Mouse (Mus musculus) CH12.LX (cell line): ENCODE data around the gene Asap3. TPM values are rescaled to one million over a fixed set of nuclear protein-coding genes. Genes with fewer than 3 reads are reported as not detected.

Experiments used
- DNase-seq: peaks from one replicate; pipeline ENCODE4 v3.0.0-alpha.2; 2013; ENCODE audit errors: extremely low read depth
- H3K27ac ChIP-seq: 2 replicates; pipeline ENCODE4 v1.5.1; 2012; ENCODE audit warnings: low read depth, mild to moderate bottlenecking, control low read depth, moderate library complexity; ENCODE audit not compliant: insufficient read depth
- H3K27me3 ChIP-seq: replicated peaks from 2 replicates; pipeline ENCODE3; 2012; ENCODE audit warnings: inconsistent platforms
- H3K36me3 ChIP-seq, 2 experiments: replicated peaks in 1 of 2; 2 replicates each; pipeline versions ENCODE3 to v1.6.1; 2012; ENCODE audit warnings: inconsistent platforms in 1 of 2, low read length in 1 of 2, mild to moderate bottlenecking in 1 of 2, mixed read lengths in 1 of 2, moderate library complexity in 1 of 2; ENCODE audit not compliant: control insufficient read depth in 1 of 2, insufficient read depth in 1 of 2
- H3K4me1 ChIP-seq, 2 experiments: 2 replicates each; pipeline ENCODE4 v1.6.1; 2012; ENCODE audit warnings: inconsistent platforms in 1 of 2, moderate library complexity in 1 of 2; ENCODE audit not compliant: insufficient read depth in 2 of 2, control insufficient read depth in 1 of 2
- H3K4me2 ChIP-seq: 2 replicates; pipeline ENCODE4 v1.6.1; 2012; ENCODE audit warnings: low read depth, mild to moderate bottlenecking, control low read depth; ENCODE audit not compliant: poor library complexity, insufficient read depth, severe bottlenecking
- H3K4me3 ChIP-seq, 3 experiments: fragments of 150-350 bp in 1 of 3; sonication (generic) in 1 of 3; replicated peaks in 1 of 3; 2 replicates each; pipeline versions ENCODE3 to v1.5.1; 2011 to 2012; ENCODE audit warnings: low read depth in 2 of 3, low read length in 2 of 3, mild to moderate bottlenecking in 2 of 3, moderate library complexity in 2 of 3, control low read depth in 1 of 3, improper control_type of control experiment in 1 of 3, inconsistent platforms in 1 of 3, mixed read lengths in 1 of 3; ENCODE audit not compliant: poor library complexity in 1 of 3
- H3K79me2 ChIP-seq: replicated peaks from 2 replicates; pipeline ENCODE4 v1.6.1; 2012; ENCODE audit warnings: mild to moderate bottlenecking, moderate library complexity; ENCODE audit not compliant: control insufficient read depth, poor library complexity, insufficient read depth, severe bottlenecking; ENCODE audit errors: extremely low read depth
- H3K9ac ChIP-seq: 2 replicates; pipeline ENCODE4 v1.6.1; 2012; ENCODE audit warnings: low read depth, mild to moderate bottlenecking, control low read depth, moderate library complexity; ENCODE audit not compliant: insufficient read depth
- H3K9me3 ChIP-seq: replicated peaks from 2 replicates; pipeline ENCODE3; 2012; ENCODE audit warnings: low read length, inconsistent platforms, mixed read lengths
- BHLHE40 ChIP-seq: IDR thresholded peaks from 2 replicates; pipeline ENCODE4 v1.6.1; 2011; ENCODE audit warnings: mild to moderate bottlenecking, low read depth, low read length, improper control_type of control experiment
- CHD2 ChIP-seq: IDR thresholded peaks from 2 replicates; pipeline ENCODE4 v1.6.1; 2011; ENCODE audit warnings: low read length, improper control_type of control experiment
- CTCF ChIP-seq, 2 experiments: IDR thresholded peaks in 1 of 2; conservative IDR thresholded peaks in 1 of 2; 2 replicates each; pipeline ENCODE4 v1.5.1; 2011 to 2012; ENCODE audit warnings: low read depth in 2 of 2, low read length in 2 of 2, improper control_type of control experiment in 1 of 2, inconsistent platforms in 1 of 2, mild to moderate bottlenecking in 1 of 2, moderate library complexity in 1 of 2
- E2F4 ChIP-seq: IDR thresholded peaks from 2 replicates; pipeline ENCODE4 v1.6.1; 2011; ENCODE audit warnings: low read depth, low read length, improper control_type of control experiment; ENCODE audit not compliant: insufficient replicate concordance
- GABPA ChIP-seq: IDR thresholded peaks from 2 replicates; pipeline ENCODE4 v1.6.1; 2012; ENCODE audit warnings: low read depth, low read length, improper control_type of control experiment, inconsistent platforms; ENCODE audit not compliant: insufficient replicate concordance
- JUND ChIP-seq: conservative IDR thresholded peaks from 2 replicates; pipeline ENCODE4 v1.6.1; 2011; ENCODE audit warnings: low read depth, low read length, improper control_type of control experiment
- KAT2A ChIP-seq: IDR thresholded peaks from 2 replicates; pipeline ENCODE4 v1.6.1; 2012; ENCODE audit warnings: low read length, improper control_type of control experiment, inconsistent platforms; ENCODE audit not compliant: insufficient replicate concordance
- MAFK ChIP-seq: IDR thresholded peaks from 2 replicates; pipeline ENCODE4 v1.6.1; 2011; ENCODE audit warnings: low read length, improper control_type of control experiment; ENCODE audit not compliant: insufficient replicate concordance
- MAX ChIP-seq: IDR thresholded peaks from 2 replicates; pipeline ENCODE4 v1.6.1; 2011; ENCODE audit warnings: low read length, improper control_type of control experiment
- MAZ ChIP-seq: IDR thresholded peaks from 2 replicates; pipeline ENCODE4 v1.6.1; 2012; ENCODE audit warnings: low read depth, mild to moderate bottlenecking, inconsistent platforms, low read length, improper control_type of control experiment, moderate library complexity
- MEF2A ChIP-seq: IDR thresholded peaks from 2 replicates; pipeline ENCODE4 v1.6.1; 2014; ENCODE audit warnings: low read depth, mild to moderate bottlenecking, inconsistent platforms, low read length, improper control_type of control experiment, borderline replicate concordance
- MXI1 ChIP-seq: IDR thresholded peaks from 2 replicates; pipeline ENCODE4 v1.6.1; 2011; ENCODE audit warnings: mild to moderate bottlenecking, low read depth, low read length, improper control_type of control experiment
- NELFE ChIP-seq: IDR thresholded peaks from 2 replicates; pipeline ENCODE4 v1.6.1; 2011; ENCODE audit warnings: low read depth, low read length, improper control_type of control experiment
- NRF1 ChIP-seq: IDR thresholded peaks from 2 replicates; pipeline ENCODE4 v1.6.1; 2014; ENCODE audit warnings: low read depth, mild to moderate bottlenecking, inconsistent platforms, low read length, improper control_type of control experiment, moderate library complexity
- POLR2AphosphoS2 ChIP-seq: IDR thresholded peaks from 2 replicates; pipeline ENCODE4 v1.6.1; 2011; ENCODE audit warnings: low read depth, low read length, improper control_type of control experiment
- RAD21 ChIP-seq: IDR thresholded peaks from 2 replicates; pipeline ENCODE4 v1.6.1; 2011; ENCODE audit warnings: low read depth, mild to moderate bottlenecking, low read length, improper control_type of control experiment, moderate library complexity
- SMC3 ChIP-seq: IDR thresholded peaks from 2 replicates; pipeline ENCODE4 v1.6.1; 2011; ENCODE audit warnings: low read depth, low read length, improper control_type of control experiment
- UBTF ChIP-seq: IDR thresholded peaks from 2 replicates; pipeline ENCODE4 v1.6.1; 2012; ENCODE audit warnings: low read depth, mild to moderate bottlenecking, inconsistent platforms, low read length, improper control_type of control experiment, moderate library complexity
- USF2 ChIP-seq: conservative IDR thresholded peaks from 2 replicates; pipeline ENCODE4 v1.6.1; 2011; ENCODE audit warnings: low read depth, low read length, improper control_type of control experiment
- ZC3H11A ChIP-seq: IDR thresholded peaks from 2 replicates; pipeline ENCODE4 v1.6.1; 2012; ENCODE audit warnings: low read depth, mild to moderate bottlenecking, inconsistent platforms, low read length, improper control_type of control experiment
- ZMIZ1 ChIP-seq: IDR thresholded peaks from 2 replicates; pipeline ENCODE4 v1.6.1; 2012; ENCODE audit warnings: low read depth, mild to moderate bottlenecking, inconsistent platforms, low read length, improper control_type of control experiment
- dilution Hi-C: fragments of 300-500 bp; cut with MboI; formaldehyde crosslinking; loops from 2 replicates; pipeline ENCODE4 v1.14.3; 2020; ENCODE audit warnings: low sequenced_read_pairs; ENCODE audit not compliant: extremely low pct_unique_long_range_greater_than_20kb, extremely low pct_ligation_motif_present
- in situ Hi-C: fragments of 300-500 bp; cut with MboI; formaldehyde crosslinking; loops from 3 replicates; pipeline ENCODE4 v1.14.3; 2019; ENCODE audit warnings: low sequenced_read_pairs, low pct_ligation_motif_present, low pct_unique_long_range_greater_than_20kb, mixed read lengths
- polyA plus RNA-seq: library from polyadenylated mRNA; unstranded; fragments of >175 nt; gene quantifications from 2 replicates; pipeline ENCODE4 v1.2.1, GENCODE M21; 2012; ENCODE audit warnings: low read depth; ENCODE audit not compliant: insufficient read length
- total RNA-seq, 2 experiments: library from RNA; depleted of rRNA; stranded (reverse); fragments of 300-350 nt in 1 of 2; fragments of >200 nt in 1 of 2; gene quantifications; 2 replicates each; pipeline ENCODE4 v1.2.3; 2012 to 2014

Gene Asap3
- total and polyA plus RNA-seq, 3 experiments, result 0.07 to 0.08 TPM; not detected in 1

DNA sequence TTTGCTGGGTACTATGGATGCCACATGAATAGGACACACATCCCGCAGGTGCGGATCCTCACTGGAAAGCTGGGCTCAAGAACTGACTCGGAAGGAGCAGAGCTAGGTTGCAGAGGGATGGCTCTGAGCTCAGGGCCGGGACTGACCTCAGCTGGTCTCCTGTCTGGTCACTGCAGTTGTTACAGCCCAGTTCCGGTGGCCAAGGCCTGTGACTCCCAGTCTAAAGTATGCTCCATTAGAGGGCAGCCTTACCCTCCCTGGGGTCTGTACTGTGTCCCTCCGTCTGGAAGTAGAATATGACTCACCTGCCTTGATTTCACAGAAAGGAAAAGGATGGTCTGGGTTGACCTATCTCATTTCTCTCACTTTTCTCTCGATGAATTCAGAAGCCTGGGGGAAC is 38.0 kb downstream of the Asap3 start:
- H3K27me3 ChIP-seq, result peaks cover 88% of the 10 kb centered on the region
- H3K27ac ChIP-seq, result no peak overlapping the region
- in situ Hi-C loops (loop anchor here (5.0 to 25.0 kb wide), 2 partner anchors 37 to 368 kb away; partner anchors contain the start of genes Asap3, Kdm1a, Lactbl1 and Tex46), dilution Hi-C loops (no loop called here)
- H3K79me2 ChIP-seq, result no peaks in the 10 kb centered on the region
- H3K9ac ChIP-seq, result no peak overlapping the region
- no peak for DNase-seq
- H3K4me3 ChIP-seq, result no peak overlapping the region
- H3K4me2 ChIP-seq, result no peak overlapping the region
- H3K4me1 ChIP-seq, result peaks cover 0 to 19% of the 10 kb centered on the region in 2 experiments; a peak in 3 of 4 replicates
- no peaks in the 10 kb centered on the region for H3K36me3 ChIP-seq
- H3K9me3 ChIP-seq, result peaks cover 16% of the 10 kb centered on the region
- TF ChIP-seq ZC3H11A (no peak), KAT2A (no peak), MAFK (no peak), NELFE (no peak), RAD21 (no peak), MAZ (no peak), CTCF (conservative IDR thresholded peaks at IDR 0.05 in 1 of 2, IDR thresholded peaks at IDR 0.05 in 1 of 2; ENCODE audit: low read depth in 2 of 2, low read length in 2 of 2) (0 out of 4 replicates have a peak, but pooled peaks of 1 of the 2 experiments have one; percentile 0), USF2 (no peak)
- TF ChIP-seq, all 38 proteins: peak for 1

DNA sequence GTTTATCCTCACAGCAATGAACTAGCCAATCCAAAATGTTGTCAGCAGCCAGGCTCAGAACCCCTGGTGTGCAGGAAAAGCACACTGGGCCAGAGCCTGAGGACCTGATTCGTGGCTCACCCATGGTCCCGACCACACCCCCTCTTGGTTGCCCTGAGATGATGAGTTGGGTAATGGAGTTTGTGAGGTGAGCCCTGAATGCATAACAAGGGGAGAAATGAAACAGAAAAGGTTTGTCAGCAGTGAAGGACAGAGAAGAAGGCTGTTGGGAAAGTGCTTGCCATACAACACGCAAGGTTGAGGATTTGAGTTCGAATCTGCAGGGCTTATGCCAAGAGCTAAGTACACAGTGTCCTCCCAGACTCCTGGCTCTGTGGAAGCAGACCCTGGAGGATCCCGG is 39.5 kb downstream of the Asap3 start:
- Histone ChIP-seq H3K79me2 (no peaks in the 10 kb centered on the region), H3K27ac (no peak overlapping the region), H3K9ac (no peak overlapping the region)
- TF ChIP-seq JUND, result no peak
- no peak for TF ChIP-seq ZC3H11A
- no peak for TF ChIP-seq MXI1
- TF ChIP-seq, all 38 proteins: peak for 0
- Histone ChIP-seq H3K36me3 (no peaks in the 10 kb centered on the region), H3K4me3 (no peak overlapping the region), H3K4me2 (no peak overlapping the region), H3K27me3 (peaks cover 91% of the 10 kb centered on the region), H3K9me3 (peaks cover 16% of the 10 kb centered on the region), H3K4me1 (peaks cover 0 to 13% of the 10 kb centered on the region in 2 experiments; a peak in 3 of 4 replicates)
- DNase-seq, result no peak
- in situ Hi-C loops (loop anchor here (25.0 kb wide), 1 partner anchor 367 kb away; the partner anchor contains the start of genes Kdm1a, Lactbl1 and Tex46), dilution Hi-C loops (no loop called here)

GRCm38 (mm10) chr4:136246568-136246969 is 40.4 kb downstream of the Asap3 start:
- TF ChIP-seq MXI1, result no peak
- no peak for TF ChIP-seq ZC3H11A
- no peak for TF ChIP-seq USF2
- no peak for TF ChIP-seq CTCF (conservative IDR thresholded peaks at IDR 0.05 in 1 of 2, IDR thresholded peaks at IDR 0.05 in 1 of 2; ENCODE audit: low read depth in 2 of 2, low read length in 2 of 2)
- no peak for TF ChIP-seq CHD2
- TF ChIP-seq POLR2AphosphoS2, result no peak
- no peak for TF ChIP-seq E2F4
- TF ChIP-seq NRF1, result no peak
- no peak for TF ChIP-seq MAZ
- TF ChIP-seq MEF2A, result no peak
- TF ChIP-seq ZMIZ1, result no peak
- TF ChIP-seq GABPA, result no peak
- TF ChIP-seq NELFE, result no peak
- TF ChIP-seq RAD21, result no peak
- TF ChIP-seq MAX, result no peak
- TF ChIP-seq KAT2A, result no peak
- no peak for TF ChIP-seq JUND
- TF ChIP-seq BHLHE40, result no peak
- no peak for TF ChIP-seq UBTF
- TF ChIP-seq SMC3, result no peak
- dilution Hi-C loops (no loop called here), in situ Hi-C loops (loop anchor here (25.0 kb wide), 1 partner anchor 366 kb away; the partner anchor contains the start of genes Kdm1a, Lactbl1 and Tex46)
- no peak for DNase-seq
- H3K9ac ChIP-seq, result no peak overlapping the region
- H3K9me3 ChIP-seq, result peaks cover 16% of the 10 kb centered on the region
- H3K36me3 ChIP-seq, result no peaks in the 10 kb centered on the region
- no peak overlapping the region for H3K27ac ChIP-seq
- peaks cover 0 to 13% of the 10 kb centered on the region in 2 experiments; a peak in 3 of 4 replicates for H3K4me1 ChIP-seq
- no peak overlapping the region for H3K4me3 ChIP-seq
- no peaks in the 10 kb centered on the region for H3K79me2 ChIP-seq
- H3K27me3 ChIP-seq, result peaks cover 83% of the 10 kb centered on the region
- peak overlapping the region; percentile 32; the same call in 1 of the 2 replicates for H3K4me2 ChIP-seq
